Mouse (Mus musculus) adrenal gland, postnatal 25 days (tissue): ENCODE data around the gene Dpf1. TPM values are rescaled to one million over a fixed set of nuclear protein-coding genes. Genes with fewer than 3 reads are reported as not detected.

ENCODE experiments used
- DNase-seq: peaks from one replicate; pipeline ENCODE4 v3.0.0; 2021; ENCODE audit warnings: mixed read lengths
- long read RNA-seq: library from polyadenylated mRNA; stranded (forward); transcript quantifications from one replicate; pipeline ENCODE4 v2.0.0, GENCODE M21; 2021
- total RNA-seq: library from RNA; stranded (reverse); gene quantifications from 2 replicates; pipeline ENCODE4 v1.2.3, GENCODE M21; 2021

Dpf1 gene
- total RNA-seq, result 0.95 and 1.6 TPM in 2 replicates
- long read RNA-seq, result 0 reads

DNA sequence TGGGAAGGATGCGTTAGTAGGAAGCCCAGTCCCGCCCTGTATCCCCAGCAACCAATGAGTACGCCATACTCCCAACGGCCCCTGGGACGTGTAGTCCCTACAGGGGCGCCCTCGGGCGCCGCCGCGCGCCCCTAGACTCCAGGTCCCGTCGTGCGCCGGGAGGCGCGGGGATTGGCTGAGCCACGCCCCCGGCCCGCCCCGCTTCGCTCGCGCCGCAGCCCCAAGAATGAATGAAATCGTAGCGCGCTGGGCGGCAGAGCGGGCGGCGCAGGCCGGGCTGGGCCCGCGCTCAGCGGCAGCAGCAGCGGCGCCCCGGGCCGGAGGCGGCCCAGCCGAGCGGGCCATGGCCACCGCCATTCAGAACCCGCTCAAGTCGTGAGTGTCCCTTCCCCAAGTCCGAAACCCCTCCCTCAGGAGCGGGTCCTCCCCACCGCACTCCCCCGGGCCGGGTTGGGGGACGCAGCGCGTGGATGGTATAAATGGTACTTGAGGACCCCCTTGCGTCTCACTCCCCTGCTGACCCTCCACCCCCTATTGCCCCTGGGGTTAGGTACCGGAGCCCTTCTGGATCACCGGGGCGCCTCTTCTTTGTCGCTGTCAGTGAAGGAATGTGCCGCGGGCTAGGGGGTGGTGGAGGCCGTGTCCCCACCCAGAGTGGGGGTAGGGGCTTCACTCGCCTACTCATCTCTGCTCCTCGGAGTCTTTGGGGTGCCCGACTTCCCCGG is at the start of gene Dpf1:
Gene Dpf1, plus strand, starts transcription at position 214 of the 725 bp plus-strand sequence.
- peak; percentile 80 for DNase-seq

DNA sequence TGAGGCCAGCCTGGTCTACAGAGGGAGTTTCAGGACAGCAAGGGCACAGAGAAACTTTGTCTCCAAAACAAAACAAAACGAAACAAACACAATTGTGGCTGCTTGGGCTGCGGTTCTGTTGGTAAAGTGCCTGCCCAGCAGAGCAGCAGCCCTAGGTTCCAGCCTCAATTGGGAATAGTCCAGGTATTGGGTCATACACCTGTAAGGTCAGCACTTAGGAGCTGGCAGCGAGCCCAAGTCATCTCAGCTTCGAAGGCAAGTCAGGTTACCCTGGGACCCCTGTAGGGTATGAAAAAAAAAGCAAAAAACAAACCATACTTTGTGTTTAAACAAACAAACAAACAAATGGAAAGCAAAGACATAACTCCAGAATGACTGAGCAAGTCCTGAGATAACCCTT is 47.9 kb upstream of the Dpf1 start:
- DNase-seq, result no peak

DNA sequence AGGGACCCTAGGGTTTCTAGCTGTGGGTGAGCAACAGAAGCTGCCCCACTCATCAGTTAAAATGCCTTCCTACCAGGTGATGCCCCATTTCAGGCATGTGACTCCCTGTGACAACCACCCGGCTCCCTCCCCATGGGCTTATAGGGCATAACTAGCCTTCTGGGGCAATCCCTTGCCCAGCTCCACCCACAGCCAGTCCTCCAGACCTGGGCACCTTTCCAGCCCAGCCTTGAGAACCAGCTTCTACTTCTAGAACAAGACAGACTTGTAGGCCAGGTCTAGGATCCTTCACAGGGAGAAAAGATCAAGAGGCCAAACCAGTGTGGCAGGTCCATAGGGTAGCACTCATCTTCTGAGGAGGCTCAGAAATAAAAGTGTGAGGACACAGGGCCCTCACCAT is 46.4 kb upstream of the Dpf1 start:
- DNase-seq, result peak; percentile 22

- DNase-seq, result no peak
Observed at GRCm38 (mm10) chr7:29259781-29260730, 43.7 kb upstream of the Dpf1 start.

DNA sequence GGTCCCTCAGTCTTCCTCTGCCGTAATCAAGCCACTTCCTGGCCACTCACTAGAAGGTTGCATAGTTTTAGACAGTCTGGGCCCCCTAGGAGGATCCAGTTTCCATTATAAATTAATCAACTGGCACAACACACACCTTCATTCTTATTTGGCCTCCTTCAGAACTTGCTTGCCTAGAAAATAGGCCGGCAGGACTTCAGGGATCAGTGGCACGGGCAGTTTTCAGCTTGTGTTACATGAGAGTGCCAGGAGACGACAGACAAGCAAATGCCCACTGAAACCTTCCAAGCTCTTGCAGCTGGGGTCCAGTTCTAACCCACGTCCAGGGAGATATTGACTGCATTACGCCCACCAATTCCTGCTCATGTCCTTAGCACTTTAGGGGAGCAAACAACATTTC is 41.6 kb upstream of the Dpf1 start:
- no peak for DNase-seq

- DNase-seq, result no peak
Observed at GRCm38 (mm10) chr7:29263831-29264230, 39.9 kb upstream of the Dpf1 start.

GRCm38 (mm10) chr7:29265636-29266035 is 38.1 kb upstream of the Dpf1 start:
- DNase-seq, result no peak

- DNase-seq, result no peak
Observed at GRCm38 (mm10) chr7:29266931-29267330, 36.8 kb upstream of the Dpf1 start.

GRCm38 (mm10) chr7:29270445-29270844 is 33.3 kb upstream of the Dpf1 start:
- DNase-seq, result no peak

DNA sequence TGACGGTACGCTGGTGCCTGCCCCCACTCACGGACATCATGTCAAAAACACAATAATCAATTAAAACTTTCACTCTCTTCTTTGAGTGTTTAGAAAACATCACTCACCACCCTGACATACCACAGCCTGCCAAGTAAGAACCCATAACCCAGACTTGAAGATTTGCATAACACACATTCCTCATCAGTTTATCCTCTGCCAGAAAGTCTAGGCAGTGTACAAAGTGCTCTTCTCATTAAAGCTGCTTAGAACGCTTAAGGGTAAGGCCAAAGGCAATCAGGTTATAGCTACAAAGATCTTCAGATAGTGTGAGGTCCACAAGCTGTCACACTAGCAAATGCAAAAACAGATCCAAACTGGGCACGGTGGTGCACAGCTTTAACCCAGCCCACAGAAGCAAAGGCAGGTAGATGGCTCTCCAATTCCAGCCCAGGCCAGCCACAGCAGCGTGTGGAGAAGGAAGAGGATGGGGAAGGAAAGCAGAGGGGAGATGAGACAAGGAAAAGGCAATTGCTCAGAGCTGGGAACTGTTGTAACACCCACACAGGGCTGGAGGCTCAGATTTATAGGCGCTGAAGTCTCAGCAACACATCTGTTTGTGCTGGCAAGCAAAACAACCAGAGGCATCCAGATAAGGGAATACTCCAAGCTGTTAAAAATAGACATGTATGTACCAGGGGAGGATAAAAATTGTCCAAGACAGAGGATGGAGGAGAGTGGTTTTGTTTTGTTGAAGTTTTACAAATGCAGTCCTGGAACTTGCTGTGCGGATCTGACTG is 31.9 kb upstream of the Dpf1 start:
- DNase-seq, result no peak

GRCm38 (mm10) chr7:29276715-29277114 is 27.0 kb upstream of the Dpf1 start:
- no peak for DNase-seq

DNA sequence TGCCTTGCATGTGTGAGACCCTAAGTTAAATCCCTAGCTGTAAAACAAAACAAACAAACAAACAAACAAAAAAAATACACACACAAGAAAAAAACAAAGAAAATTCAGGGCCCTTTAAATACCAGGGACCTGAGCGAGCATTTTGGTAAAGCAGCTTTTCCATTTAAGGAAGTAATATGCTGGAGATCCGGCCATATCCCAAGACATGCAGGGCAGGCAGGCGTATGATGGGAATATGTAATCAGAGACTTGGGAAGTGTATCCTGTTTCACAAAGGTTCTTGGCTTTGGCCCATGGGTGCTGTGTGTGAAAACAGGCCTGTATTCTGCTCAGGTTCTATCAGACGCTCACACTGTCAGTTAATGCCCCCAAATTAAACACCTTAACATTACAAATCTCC is 26.2 kb upstream of the Dpf1 start:
- DNase-seq, result no peak

DNA sequence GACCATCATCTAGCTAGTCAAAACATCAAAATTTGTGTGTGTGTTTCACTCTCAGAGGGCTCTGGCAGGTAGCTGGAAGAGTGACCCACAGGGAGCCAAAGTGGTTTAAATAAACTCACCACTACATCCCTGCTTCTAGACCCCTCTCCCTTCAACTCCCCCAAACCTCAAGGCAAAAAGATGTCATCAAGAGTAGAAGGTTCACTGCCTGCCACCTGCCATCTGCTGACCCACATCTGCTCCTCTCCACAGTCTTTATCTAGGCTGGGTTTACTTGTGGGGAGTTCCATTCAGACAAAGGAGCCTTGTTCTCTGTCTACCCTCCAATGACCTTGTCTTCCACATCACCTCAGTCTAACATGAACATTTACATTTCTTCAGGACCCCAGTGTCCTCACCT is 24.5 kb upstream of the Dpf1 start:
- no peak for DNase-seq

GRCm38 (mm10) chr7:29279924-29280323 is 23.8 kb upstream of the Dpf1 start:
- no peak for DNase-seq

GRCm38 (mm10) chr7:29280801-29281200 is 22.9 kb upstream of the Dpf1 start:
- no peak for DNase-seq

- DNase-seq, result peak; percentile 75
Observed at GRCm38 (mm10) chr7:29281201-29282073, 22.3 kb upstream of the Dpf1 start, which contains the start of gene Spint2. Gene Spint2, minus strand, starts transcription at chr7:29281912.

GRCm38 (mm10) chr7:29282074-29282554 is 21.6 kb upstream of the Dpf1 start:
- no peak for DNase-seq

GRCm38 (mm10) chr7:29283876-29284275 is 19.9 kb upstream of the Dpf1 start:
- DNase-seq, result no peak

DNA sequence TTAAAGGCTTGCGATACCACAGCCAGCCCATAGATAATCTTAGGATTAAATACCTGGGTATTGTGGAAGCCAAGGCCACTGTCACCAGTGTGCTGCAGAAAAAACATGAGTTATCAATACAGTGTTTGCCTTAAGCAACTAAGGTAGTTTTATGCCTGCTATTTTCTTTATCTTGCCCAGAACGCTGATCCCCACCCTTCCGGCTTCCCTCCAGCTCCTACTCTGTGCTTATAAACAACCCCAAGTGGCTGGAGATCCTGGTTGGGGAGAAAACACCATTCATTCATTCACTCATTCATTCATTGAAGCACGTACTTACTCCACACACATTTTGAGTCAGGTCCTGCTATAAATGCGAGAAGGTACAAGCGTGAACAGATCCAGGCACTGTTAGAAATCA is 19.2 kb upstream of the Dpf1 start:
- DNase-seq, result no peak

DNA sequence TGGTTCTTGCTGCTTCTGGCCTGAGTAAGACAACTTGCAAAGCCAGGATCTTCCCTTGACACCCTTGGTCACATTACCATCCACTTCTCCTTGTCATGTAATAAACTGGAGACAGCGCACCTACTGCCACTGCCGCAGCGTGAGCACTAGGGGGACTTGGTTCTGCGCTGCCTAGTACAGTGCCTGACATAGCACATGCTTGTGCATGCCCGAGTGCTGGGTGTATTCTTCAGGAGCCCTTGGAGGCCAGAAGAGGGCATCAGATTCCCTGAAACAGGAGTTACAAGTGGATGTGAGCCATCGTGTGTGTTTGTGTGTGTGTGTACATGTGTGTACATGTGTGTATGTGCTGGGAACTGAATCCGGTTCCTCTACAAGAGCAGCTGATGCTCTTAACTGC is 16.3 kb upstream of the Dpf1 start:
- no peak for DNase-seq

- DNase-seq, result no peak
Observed at GRCm38 (mm10) chr7:29288079-29288478, 15.7 kb upstream of the Dpf1 start.
